In the genomic region with DNA sequence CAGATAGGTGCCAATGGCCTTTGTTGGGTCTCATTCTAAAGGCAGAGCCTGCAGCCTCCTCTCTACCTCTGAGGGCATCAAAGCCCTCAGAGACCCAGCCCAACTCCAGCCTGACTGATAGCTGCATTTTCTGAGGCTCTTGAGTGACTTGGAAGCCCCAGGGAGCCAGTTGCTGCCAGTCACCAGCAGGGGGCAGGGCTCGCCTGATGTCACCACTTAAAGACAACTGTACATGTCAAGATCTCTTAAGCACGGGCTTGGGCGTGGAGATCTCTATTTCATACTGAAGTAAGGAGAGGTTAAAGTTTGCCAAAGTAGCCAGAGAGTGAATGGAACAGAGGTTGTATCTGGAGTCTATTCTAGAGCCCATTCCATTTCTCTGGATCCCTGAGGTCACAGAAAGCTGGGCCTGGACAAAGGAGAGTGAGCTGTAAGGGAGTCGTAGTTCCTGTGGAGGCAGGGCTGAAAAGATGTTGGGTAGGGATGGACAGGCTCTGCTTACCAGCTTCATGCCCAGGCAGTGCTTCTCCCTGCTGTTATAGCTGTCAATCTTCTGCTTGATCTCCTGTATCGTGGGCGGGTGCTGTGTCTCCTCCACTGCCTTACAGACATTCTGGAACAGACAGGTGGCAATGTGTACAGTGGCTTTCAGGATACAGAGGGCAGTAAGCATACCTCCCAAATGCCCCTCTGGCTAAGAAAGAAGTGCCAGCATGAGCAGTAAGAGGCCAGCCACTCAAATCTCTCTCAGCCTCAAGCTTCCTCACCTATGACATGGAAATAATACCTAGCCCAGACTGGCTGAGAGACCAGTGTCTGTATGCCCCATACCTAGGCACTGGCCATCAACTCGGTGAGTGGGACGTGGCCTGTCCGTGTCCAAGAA, we compare ENCODE assay signal across 1 mouse cellular context.
A peak's percentile ranks its signal among the peaks of the same experiment; 100 is the strongest.
TF ChIP-seq lines count a peak whose summit lies in the region.

No protein-coding gene starts in this region.

TF ChIP-seq in CH12.LX, 34 proteins besides CTCF, POLR2A, EP300 and RAD21 (continued from another document):
- TF ChIP-seq POLR2AphosphoS2 (IDR thresholded peaks at IDR 0.05; ENCODE audit: low read depth, low read length) = no peak
- 0 out of 2 replicates have a peak, but pooled peaks have one; percentile 19 for TF ChIP-seq ELF1 (IDR thresholded peaks at IDR 0.05; ENCODE audit: low read depth, low read length)
- no peak for TF ChIP-seq MYC (IDR thresholded peaks at IDR 0.05; ENCODE audit: low read depth, low read length)
- no peak for TF ChIP-seq E2F4 (IDR thresholded peaks at IDR 0.05; ENCODE audit: insufficient replicate concordance, low read depth, low read length)
- peak; percentile 56; the same call in 1 of the 2 replicates for TF ChIP-seq NELFE (IDR thresholded peaks at IDR 0.05; ENCODE audit: low read depth, low read length)
- TF ChIP-seq USF1 (IDR thresholded peaks at IDR 0.05; ENCODE audit: low read depth, low read length) = no peak
- TF ChIP-seq ETS1 (conservative IDR thresholded peaks at IDR 0.05; ENCODE audit: low read depth, low read length) = no peak
- TF ChIP-seq HCFC1 (IDR thresholded peaks at IDR 0.05; ENCODE audit: low read depth, low read length) = no peak
- TF ChIP-seq KAT2A (IDR thresholded peaks at IDR 0.05; ENCODE audit: insufficient replicate concordance, low read length) = no peak
